Mouse (Mus musculus): Measurements from ENCODE around the gene Trp53bp1. TPM values are rescaled to one million over a fixed set of nuclear protein-coding genes. Genes with fewer than 3 reads are reported as not detected.

The Trp53bp1 gene
- polyA plus RNA-seq, 1 experiment: 175 TPM

DNA sequence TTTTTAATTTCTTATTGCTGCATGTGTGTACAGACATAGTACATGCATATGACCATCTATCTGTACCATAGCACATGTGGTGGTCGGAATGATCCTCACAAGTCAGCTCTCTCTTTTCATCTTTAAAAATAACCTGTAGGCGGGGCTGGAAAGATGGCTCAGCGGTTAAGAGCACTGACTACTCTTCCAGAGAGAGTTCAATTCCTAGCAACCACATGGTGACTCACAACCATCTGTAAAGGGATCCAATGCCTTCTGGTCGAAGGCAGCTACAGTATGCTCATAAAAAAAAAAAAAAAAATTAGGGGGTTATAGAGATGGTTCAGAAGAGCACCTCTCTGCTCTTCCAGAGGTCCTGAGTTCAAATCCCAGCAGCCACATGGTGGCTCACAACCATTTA is 31.8 kb downstream of the Trp53bp1 start:
- DNase-seq (ENCODE audit: low read depth): no peak
- TF ChIP-seq CTCF (IDR thresholded peaks at IDR 0.05; ENCODE audit: borderline replicate concordance, extremely low read depth, insufficient read depth, insufficient read length) (no peak), POLR2A (IDR thresholded peaks at IDR 0.05; ENCODE audit: borderline replicate concordance, extremely low read depth, insufficient read depth, insufficient read length, poor library complexity, severe bottlenecking) (no peak)

DNA sequence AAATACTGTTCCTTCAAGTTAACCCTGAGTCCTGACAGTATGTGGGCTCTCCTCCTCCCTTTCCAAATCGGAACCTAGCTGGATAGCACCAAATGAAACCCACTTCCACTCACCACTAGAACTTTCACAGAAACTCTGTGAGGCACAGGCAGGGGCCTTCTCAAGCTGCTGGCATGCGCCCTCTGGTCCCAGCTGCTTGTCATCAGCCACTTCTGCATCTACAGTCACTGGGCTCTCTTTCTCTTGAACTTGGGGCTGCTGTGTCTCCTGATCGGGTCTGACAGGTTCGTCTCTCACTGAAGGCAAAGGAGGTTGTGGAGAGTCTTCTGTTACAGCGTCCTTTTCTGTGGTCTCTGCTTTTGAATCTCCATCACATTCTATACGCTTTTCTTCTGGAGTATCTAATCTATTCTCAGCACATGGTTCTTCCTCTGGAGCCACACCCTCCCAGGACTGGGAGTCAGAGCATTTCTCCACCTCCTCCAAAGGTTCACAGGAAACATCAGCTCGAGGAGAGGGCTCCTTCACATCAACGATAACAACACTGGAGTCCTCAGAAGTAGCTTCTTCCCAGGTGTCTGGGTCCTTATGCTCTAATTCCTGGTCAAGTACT is 35.6 kb downstream of the Trp53bp1 start:
- TF ChIP-seq POLR2A (IDR thresholded peaks at IDR 0.05; ENCODE audit: borderline replicate concordance, extremely low read depth, insufficient read depth, insufficient read length, poor library complexity, severe bottlenecking): no peak
- TF ChIP-seq CTCF (IDR thresholded peaks at IDR 0.05; ENCODE audit: borderline replicate concordance, extremely low read depth, insufficient read depth, insufficient read length): no peak
- DNase-seq (ENCODE audit: low read depth): no peak

DNA sequence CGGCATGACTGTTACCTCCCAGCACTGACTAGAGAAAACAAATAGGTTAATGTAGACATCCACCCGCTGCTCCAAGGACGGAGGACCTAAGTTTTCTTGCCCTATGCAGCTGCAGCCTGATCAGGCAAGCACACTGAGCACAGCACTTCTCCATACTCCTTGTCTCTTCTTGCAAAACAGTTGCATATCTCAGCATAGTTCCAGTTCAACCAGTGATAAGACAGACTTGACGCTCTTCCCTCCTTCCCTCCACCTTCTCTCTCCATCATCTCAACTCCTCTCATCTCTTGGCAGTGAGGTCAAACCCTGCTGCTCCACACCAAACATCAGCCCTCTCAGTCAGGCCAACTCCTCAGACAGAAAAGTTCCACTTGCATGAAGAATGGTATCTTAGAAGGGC is 43.1 kb downstream of the Trp53bp1 start:
- DNase-seq (ENCODE audit: low read depth): no peak
- no peak for TF ChIP-seq CTCF (IDR thresholded peaks at IDR 0.05; ENCODE audit: borderline replicate concordance, extremely low read depth, insufficient read depth, insufficient read length)
- no peak for TF ChIP-seq POLR2A (IDR thresholded peaks at IDR 0.05; ENCODE audit: borderline replicate concordance, extremely low read depth, insufficient read depth, insufficient read length, poor library complexity, severe bottlenecking)

DNA sequence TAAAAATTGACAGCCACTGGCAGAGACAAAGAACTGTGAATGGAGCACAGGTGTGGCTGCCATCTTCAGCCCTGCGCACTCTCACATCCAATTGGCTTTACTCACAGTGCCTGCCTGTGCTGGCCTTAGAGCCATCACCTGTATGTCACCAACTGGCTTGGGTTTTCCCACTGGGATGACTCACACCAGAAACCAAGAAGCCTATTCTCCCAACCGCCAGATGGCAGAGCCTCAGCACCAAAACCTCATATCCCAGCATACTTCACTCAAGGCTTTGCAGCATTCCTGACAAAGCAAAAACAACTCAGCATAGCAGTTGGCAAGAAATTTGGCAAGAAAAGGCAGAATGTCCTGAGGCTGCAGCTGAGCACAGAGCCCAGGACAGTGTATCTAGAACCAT is 48.2 kb downstream of the Trp53bp1 start:
- DNase-seq (ENCODE audit: low read depth): peak; percentile 63
- TF ChIP-seq CTCF (IDR thresholded peaks at IDR 0.05; ENCODE audit: borderline replicate concordance, extremely low read depth, insufficient read depth, insufficient read length): no peak
- TF ChIP-seq POLR2A (IDR thresholded peaks at IDR 0.05; ENCODE audit: borderline replicate concordance, extremely low read depth, insufficient read depth, insufficient read length, poor library complexity, severe bottlenecking): no peak

DNA sequence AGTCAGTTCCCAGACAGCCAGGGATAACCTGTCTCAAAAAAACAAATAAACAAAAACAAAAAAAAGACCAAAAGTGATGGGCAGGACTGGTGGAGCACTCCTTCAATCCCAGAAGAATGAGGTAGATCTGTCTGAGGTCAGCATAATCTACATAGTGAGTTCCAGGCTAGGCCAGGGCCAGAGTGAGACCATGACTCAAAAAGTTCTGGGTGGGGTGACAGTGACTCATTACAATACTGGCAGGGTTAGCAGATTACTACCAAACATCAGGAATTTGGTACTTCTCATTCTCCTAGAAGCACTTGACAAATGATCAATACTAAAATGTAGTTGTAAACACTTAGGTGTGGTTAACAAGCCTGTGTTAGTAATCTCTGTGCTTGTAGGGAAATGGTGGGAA is 51.2 kb downstream of the Trp53bp1 start:
- TF ChIP-seq POLR2A (IDR thresholded peaks at IDR 0.05; ENCODE audit: borderline replicate concordance, extremely low read depth, insufficient read depth, insufficient read length, poor library complexity, severe bottlenecking) (no peak), CTCF (IDR thresholded peaks at IDR 0.05; ENCODE audit: borderline replicate concordance, extremely low read depth, insufficient read depth, insufficient read length) (no peak)
- no peak for DNase-seq (ENCODE audit: low read depth)

DNA sequence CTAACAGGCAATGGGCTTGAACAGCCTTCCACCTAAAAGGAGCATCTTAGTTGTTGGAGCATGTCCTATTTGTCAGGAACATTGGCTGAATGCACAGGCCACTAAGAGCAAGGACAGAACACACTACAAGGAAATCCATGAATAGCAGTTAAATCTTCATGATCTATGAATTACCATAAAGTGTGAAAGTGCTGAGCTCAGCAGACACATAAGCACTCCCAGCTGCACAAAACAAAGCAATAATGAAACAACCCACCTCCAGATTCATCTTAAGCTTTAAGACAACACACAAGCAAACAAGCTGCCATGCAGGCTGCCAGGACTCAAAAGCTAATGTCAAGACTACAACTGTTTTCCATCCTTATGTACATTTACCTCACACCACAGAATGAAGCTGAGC is 52.0 kb downstream of the Trp53bp1 start:
- no peak for DNase-seq (ENCODE audit: low read depth)
- TF ChIP-seq CTCF (IDR thresholded peaks at IDR 0.05; ENCODE audit: borderline replicate concordance, extremely low read depth, insufficient read depth, insufficient read length) (no peak), POLR2A (IDR thresholded peaks at IDR 0.05; ENCODE audit: borderline replicate concordance, extremely low read depth, insufficient read depth, insufficient read length, poor library complexity, severe bottlenecking) (no peak)

DNA sequence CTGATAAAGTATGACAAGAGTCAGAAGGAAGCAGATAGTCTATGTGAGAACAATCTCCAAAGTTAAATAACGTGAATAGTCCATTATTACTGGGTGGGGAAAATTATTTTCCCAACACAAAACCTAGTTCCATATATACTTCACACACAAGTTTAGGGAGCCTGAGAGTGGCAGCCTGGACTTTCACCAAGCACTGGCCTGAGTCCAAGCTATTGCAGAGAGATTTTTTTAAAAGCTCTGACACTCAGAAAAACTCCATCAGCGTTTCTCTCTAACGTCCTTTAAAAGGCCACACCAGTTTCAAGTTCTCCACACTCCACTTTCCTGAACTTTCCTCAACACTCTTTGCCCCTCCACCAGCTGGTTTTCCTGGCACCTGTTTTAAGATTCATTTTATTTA is 56.7 kb downstream of the Trp53bp1 start:
- TF ChIP-seq POLR2A (IDR thresholded peaks at IDR 0.05; ENCODE audit: borderline replicate concordance, extremely low read depth, insufficient read depth, insufficient read length, poor library complexity, severe bottlenecking) (no peak), CTCF (IDR thresholded peaks at IDR 0.05; ENCODE audit: borderline replicate concordance, extremely low read depth, insufficient read depth, insufficient read length) (no peak)
- DNase-seq (ENCODE audit: low read depth): peak; percentile 3

DNA sequence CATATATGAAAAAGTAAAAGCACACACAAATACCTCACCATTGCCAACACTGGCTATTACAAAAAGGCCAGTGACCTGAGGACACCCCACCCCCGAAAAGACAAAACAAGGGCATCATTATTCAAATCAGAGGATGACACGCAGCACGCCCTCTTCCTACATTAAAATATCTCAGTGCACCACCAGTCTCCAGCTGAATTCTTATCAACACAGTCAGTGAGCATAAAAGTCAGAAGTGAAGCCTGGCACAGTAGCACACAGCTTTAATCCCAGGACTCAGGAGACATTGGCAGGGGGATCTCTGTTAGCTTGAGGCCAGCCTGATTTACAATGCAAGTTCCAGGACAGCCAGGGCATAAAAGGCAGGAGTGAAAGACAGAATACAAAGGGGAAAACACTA is 64.7 kb downstream of the Trp53bp1 start:
- no peak for DNase-seq (ENCODE audit: low read depth)
- TF ChIP-seq POLR2A (IDR thresholded peaks at IDR 0.05; ENCODE audit: borderline replicate concordance, extremely low read depth, insufficient read depth, insufficient read length, poor library complexity, severe bottlenecking): no peak
- no peak for TF ChIP-seq CTCF (IDR thresholded peaks at IDR 0.05; ENCODE audit: borderline replicate concordance, extremely low read depth, insufficient read depth, insufficient read length)

DNA sequence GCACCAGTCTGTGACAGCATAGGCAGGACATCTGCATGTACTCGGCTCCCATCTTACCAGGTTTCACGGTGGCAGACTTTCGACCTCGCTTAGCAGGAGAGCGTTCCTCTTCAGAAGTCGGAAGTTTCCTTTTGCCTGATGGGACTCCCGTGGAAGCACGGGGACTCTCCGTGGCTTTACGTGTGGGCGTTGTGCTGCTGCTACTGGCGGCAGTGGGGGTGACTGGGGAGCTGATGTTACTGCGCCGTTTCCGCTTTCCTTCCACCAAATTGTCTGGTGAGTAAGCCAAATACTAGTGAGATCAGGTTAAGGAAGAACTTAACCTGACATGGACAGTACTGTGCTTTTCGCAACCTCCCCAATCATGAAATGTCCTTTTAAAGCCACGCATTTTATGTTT is 66.9 kb downstream of the Trp53bp1 start:
- no peak for DNase-seq (ENCODE audit: low read depth)
- TF ChIP-seq POLR2A (IDR thresholded peaks at IDR 0.05; ENCODE audit: borderline replicate concordance, extremely low read depth, insufficient read depth, insufficient read length, poor library complexity, severe bottlenecking) (no peak), CTCF (IDR thresholded peaks at IDR 0.05; ENCODE audit: borderline replicate concordance, extremely low read depth, insufficient read depth, insufficient read length) (no peak)

DNA sequence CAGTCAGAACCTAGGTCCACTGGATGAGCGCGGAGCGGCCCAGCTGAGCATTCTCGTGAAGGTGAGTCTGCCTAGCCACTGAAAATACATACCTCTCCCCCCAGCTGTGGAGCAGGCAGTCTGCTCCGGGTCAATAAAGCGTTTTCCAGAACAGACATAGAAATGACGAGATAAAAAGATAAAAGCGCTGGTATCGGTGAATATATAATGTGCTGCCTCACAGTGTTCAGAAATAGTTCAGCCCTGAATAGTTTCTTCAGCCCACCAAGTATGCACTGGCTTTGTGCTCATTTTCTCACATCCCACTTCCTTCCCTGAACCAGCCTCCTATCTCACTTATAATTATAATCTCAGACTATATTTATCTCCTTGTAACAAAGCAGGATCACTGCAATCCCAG is 75.7 kb downstream of the Trp53bp1 start:
- no peak for TF ChIP-seq CTCF (IDR thresholded peaks at IDR 0.05; ENCODE audit: borderline replicate concordance, extremely low read depth, insufficient read depth, insufficient read length)
- no peak for TF ChIP-seq POLR2A (IDR thresholded peaks at IDR 0.05; ENCODE audit: borderline replicate concordance, extremely low read depth, insufficient read depth, insufficient read length, poor library complexity, severe bottlenecking)
- no peak for DNase-seq (ENCODE audit: low read depth)

DNA sequence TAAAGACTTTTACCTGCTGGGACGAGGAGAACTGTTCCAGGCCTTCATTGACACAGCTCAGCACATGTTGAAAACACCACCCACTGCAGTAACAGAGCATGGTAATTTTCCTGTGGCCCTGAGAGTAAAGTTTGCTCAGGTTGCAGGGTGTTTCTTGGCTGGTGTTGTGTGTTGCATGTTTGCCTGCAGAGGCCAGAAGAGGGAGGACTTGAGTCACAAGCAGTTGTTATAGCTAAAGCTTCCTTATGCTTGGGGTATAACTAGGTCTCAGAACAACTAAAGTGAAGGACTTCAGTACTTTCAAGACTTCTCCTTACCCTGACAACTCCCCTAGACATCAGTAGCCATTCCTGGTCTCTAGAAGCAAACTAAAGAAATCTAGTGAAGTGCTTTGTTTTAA is 82.7 kb downstream of the Trp53bp1 start:
- DNase-seq (ENCODE audit: low read depth): peak; percentile 12
- TF ChIP-seq POLR2A (IDR thresholded peaks at IDR 0.05; ENCODE audit: borderline replicate concordance, extremely low read depth, insufficient read depth, insufficient read length, poor library complexity, severe bottlenecking): no peak
- peak; percentile 12; the same call in 1 of the 2 replicates for TF ChIP-seq CTCF (IDR thresholded peaks at IDR 0.05; ENCODE audit: borderline replicate concordance, extremely low read depth, insufficient read depth, insufficient read length)

DNA sequence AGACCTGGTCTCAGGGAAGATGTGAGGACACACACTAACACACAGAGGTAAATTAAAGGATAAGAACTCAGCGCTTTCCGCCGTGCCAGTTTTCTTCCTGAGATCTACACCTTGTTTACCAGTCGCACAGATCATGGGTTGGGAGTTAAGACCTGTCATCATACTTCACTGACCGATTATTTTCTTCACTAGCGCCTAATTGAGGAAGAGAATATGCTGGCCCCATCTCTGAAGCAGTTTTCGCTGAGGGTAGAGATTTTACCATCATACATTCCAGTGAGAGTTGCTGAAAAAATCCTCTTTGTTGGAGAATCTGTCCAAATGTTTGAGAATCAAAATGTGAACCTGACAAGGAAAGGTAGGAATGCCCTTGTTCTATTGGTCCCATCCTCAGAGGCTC is 87.1 kb downstream of the Trp53bp1 start:
- TF ChIP-seq CTCF (IDR thresholded peaks at IDR 0.05; ENCODE audit: borderline replicate concordance, extremely low read depth, insufficient read depth, insufficient read length) (no peak), POLR2A (IDR thresholded peaks at IDR 0.05; ENCODE audit: borderline replicate concordance, extremely low read depth, insufficient read depth, insufficient read length, poor library complexity, severe bottlenecking) (no peak)
- DNase-seq (ENCODE audit: low read depth): no peak

All from brain, embryonic 14.5 days (tissue).